Mouse (Mus musculus): ENCODE measurements around the gene 1810030O07Rik.

- TF ChIP-seq CTCF (IDR thresholded peaks at IDR 0.05; ENCODE audit: insufficient read depth, low read depth, low read length) (no peak), POLR2A (IDR thresholded peaks at IDR 0.05; ENCODE audit: insufficient read depth, low read depth, low read length) (no peak)
These were observed 19.6 kb downstream of the 1810030O07Rik start for GRCm38 (mm10) chrX:12653879-12654278.

All from olfactory bulb, adult 2 months (tissue).